Mouse (Mus musculus) erythroblast, embryonic 14.5 days (primary cell): ENCODE results near the gene Cpm.

Experiments used
- GATA1 ChIP-seq: IDR thresholded peaks from 2 replicates; pipeline ENCODE4 v1.6.1; 2012; ENCODE audit warnings: low read length, inconsistent platforms, mixed read lengths
- TAL1 ChIP-seq: IDR thresholded peaks from 3 replicates; pipeline ENCODE4 v1.6.1; 2012; ENCODE audit warnings: low read length, inconsistent platforms, mixed read lengths

DNA sequence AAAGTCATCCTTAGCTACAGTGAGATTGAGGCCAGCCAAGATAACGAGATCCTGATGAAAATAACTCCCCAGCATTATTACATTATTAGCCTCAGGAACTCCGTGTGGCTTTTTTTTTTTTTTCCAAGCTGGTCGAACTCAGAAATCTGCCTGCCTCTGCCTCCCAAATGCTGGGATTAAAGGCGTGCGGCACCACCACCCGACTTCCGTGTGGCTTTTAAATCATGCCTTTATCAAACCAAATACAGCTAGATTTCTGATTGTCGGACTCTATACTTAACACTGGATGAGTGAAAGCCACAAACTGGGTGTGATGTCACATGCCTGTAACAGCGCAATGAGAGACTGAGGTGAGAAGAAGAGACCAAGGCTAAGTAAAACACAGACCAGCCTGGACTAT lies 83.6 kb downstream of the Cpm start:
- TF ChIP-seq TAL1 (no peak), GATA1 (no peak)
